Mouse (Mus musculus) gastrocnemius, adult 8-10 months (tissue): ENCODE data around the gene Polrmt. TPM values are rescaled to one million over a fixed set of nuclear protein-coding genes. Genes with fewer than 3 reads are reported as not detected.
"Not testable (repeated sequence)": the region's sequence is repeated elsewhere in the genome, so short reads cannot be mapped to it uniquely, and the experiment has no call there.

Experiments
- DNase-seq, 2 experiments: peaks; one replicate each; pipeline ENCODE4 v3.0.0; 2022; ENCODE audit warnings: low spot score in 2 of 2
- total RNA-seq, 4 experiments: library from RNA; stranded (reverse); gene quantifications; 2 replicates each; pipeline ENCODE4 v1.2.4; 2022

The Polrmt gene
- total RNA-seq, 4 experiments from 2014 or later = 34.1 to 47.2 (median 38.3) TPM

GRCm38 (mm10) chr10:79774486-79775279 is 28.3 kb upstream of the Polrmt start:
- DNase-seq = no peak

DNA sequence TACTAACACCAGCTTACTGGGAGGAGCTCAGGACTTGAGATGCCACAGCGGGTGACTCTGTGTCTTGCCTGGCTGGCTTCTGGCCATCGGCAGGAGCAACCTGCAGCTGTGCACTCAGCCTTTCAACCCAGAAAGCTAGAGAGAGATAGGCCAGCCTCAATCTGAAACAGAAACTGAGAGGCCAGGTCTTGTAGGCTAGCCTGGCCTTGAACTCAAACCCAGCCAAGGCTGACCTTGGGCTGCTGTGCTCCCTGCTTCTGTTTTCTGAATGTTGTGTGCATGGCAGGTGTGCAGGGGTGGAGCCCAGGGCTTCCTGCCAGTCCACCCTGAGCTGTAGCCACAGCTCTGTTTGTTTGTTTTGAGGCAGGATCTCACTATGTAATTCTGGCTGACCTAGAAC is 26.8 kb upstream of the Polrmt start:
- no peak for DNase-seq

DNA sequence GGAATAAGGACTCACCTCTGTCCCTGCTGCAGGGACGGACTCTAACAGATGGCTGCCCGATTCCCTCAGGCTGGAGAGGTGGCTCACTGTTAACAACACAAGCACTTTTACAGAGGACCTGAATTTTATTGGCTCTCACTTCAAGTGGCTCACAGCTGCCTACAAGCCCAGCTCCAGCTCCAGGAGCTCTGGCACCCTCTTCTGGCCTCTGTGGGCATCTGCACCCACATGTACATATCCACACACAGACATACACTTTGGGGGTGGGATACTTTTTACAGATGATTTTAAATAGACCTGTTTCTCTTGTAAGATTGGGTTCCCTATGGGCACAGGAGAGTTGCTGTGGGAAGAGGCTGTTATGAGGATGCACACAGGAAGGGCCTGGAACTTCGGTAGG is 25.9 kb upstream of the Polrmt start:
- DNase-seq = no peak

GRCm38 (mm10) chr10:79769329-79769728 is 22.9 kb upstream of the Polrmt start:
- no peak for DNase-seq

GRCm38 (mm10) chr10:79768400-79768799 is 22.0 kb upstream of the Polrmt start:
- DNase-seq = peak; percentile 51 to 53

DNA sequence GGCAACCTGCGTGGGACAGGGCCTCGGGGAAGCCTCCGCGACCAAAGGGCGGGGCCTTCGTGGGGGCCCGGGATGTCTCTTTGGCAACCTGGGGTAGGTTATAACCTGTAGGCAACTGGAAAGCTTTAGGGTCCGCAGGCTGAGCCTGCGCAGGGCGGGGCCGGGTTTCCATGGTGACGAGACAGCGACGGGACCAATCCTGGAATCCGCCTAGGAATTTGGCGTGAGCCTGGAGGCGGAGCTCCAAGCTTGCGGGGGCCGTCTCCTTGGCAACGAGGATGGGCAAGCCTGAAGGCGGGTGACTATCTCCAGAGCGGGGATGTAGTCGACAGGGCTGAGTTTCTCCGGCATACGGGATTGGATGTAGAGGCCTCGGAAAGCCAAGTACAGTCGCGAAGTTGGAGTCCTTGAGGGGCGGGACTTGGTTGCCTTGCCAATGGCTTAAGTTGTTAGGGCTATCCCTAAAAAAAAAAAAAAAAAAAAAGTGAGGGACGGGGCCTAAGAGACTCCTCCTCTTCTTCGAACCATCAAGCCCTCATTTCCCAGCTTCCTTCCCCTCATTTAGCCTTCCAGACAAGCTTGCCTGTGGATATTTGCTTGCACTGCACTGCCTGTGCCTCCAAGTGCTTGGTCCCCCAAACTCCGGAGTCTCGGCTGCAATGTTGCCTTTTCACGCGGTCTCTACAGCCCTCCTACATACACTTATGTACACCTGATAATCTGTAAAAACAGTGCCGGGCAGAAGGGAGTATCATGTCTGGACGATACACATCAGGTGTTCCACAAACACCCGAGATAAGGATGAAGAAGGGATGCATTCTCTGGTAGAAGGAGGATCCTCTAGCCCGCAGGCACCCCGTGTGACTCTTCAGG is 21.2 kb upstream of the Polrmt start:
- peak; percentile 83 to 90 for DNase-seq

DNA sequence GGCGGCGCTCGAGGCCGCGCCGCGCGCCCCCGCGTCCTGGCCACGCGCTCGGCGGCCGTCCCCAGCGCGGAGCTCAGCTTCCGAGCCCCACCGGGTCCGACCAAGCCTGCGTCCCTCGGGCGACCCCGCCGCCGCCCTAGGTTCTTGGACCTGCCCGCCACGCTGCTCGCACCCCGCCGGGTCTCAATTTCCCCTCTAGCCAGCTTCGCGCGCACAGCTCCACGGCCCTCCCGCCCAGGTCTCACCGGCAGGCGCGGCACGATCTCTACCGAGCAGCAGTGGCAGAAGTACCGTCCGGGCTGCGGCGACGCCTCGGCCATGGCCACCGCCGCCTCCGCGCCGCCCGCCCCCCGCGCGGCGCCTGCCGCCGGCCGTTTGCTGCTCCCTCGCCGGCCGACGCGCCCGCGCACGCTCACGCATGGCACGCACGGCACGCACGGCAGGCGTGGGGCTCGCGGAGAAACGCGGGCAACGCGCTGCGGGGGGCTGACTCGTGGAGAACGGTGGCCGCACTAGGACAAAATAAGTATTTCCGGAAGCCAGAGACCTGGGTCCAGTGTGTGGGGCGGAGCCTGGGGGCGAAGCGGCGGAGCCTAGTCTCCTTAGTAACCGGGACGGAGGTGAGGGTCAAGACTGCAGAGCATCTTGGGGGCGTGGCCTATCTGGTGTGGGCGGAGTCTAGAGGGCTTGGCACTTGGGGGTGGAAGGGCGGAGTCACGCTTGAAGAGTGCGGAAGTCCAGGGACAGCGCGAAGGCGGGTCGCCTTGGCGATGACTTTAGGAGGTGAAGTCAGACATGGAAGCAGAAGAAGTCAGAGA is 20.3 kb upstream of the Polrmt start, which contains the start of gene Rnf126:
TSS of gene Rnf126 (minus strand) at position 445 of the 818 bp plus-strand sequence.
- DNase-seq = peak; percentile 99

GRCm38 (mm10) chr10:79766001-79766507 is 19.7 kb upstream of the Polrmt start:
- DNase-seq = no peak

- no peak for DNase-seq
Observed at GRCm38 (mm10) chr10:79765228-79765745, 18.9 kb upstream of the Polrmt start.

GRCm38 (mm10) chr10:79764234-79764633 is 17.9 kb upstream of the Polrmt start:
- no peak for DNase-seq

GRCm38 (mm10) chr10:79762875-79763274 is 16.5 kb upstream of the Polrmt start:
- no peak for DNase-seq

- no peak for DNase-seq
Observed at GRCm38 (mm10) chr10:79760603-79761143, 14.3 kb upstream of the Polrmt start.

- not testable (repeated sequence) for DNase-seq
Observed at GRCm38 (mm10) chr10:79759675-79760074, 13.3 kb upstream of the Polrmt start.

DNA sequence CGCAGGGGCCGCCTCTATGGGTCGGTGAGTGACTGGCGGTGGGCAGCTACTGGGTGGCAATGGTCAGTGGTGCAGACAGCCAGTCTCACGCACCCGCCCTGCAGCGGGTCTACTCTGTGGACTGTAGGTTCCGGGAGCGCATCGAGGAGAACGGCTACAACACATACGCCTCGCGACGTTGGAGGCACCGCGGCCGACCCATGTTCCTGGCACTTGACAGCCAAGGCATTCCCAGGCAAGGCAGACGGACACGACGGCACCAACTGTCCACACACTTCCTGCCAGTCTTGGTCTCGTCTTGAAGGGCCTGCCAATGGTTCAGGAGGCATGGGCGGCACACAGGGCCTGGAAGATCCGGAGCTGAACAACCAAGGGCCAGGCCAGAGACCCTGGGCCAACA is 10.3 kb upstream of the Polrmt start:
- DNase-seq = no peak

- DNase-seq = no peak
Observed at GRCm38 (mm10) chr10:79755854-79756253, 9.5 kb upstream of the Polrmt start.

DNA sequence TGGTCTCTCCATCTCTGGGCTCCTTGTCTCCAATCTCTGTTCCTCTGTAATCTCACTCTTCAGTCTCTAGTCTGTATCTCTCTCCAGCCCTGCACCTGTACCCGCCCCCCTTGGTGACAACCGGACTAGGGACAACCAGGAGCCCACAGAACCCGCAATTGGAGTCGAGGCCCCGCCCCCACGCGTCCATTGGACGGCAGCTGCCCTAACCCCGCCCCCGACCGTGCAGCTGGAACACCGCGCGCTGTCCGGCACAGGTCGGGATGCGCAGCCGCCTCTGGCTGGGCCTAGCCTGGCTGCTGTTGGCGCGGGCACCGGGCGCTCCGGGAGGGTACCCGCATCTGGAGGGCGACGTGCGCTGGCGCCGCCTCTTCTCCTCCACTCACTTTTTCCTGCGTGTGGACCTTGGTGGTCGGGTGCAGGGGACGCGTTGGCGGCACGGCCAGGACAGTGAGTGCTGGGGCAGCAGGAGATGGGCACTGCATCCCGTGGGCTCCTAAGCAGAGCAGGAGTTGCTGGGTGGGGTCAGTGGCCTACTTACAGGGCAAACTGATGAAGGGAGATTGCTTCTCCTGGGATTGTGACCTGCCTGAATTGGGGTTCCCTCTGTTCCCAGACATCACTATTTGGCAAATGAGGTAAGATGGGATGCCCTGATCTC is 8.6 kb upstream of the Polrmt start, which contains the start of gene Fgf22:
TSS of gene Fgf22 (plus strand) at position 221 of the 661 bp plus-strand sequence.
- DNase-seq = peak; percentile 32 to 50

DNA sequence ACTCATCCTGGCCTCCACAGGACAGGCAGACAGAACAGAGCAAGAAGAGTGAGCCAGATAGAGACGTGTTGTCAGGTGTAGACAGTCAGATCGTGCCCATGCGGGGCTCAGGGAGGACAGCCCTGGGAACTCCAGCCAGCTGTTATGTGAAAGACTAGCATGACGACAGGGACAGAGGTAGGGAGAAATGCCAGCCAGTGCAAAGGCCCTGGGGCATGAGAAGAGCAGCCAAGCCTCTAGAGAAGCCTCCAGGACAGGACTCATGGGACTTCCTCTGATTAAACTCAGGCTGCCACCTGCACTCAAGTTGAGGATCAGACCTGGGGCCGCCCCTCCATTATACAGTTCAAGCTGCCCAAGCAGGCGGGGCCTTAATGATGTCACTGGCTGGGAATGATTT is 2.1 kb upstream of the Polrmt start:
- DNase-seq = no peak

DNA sequence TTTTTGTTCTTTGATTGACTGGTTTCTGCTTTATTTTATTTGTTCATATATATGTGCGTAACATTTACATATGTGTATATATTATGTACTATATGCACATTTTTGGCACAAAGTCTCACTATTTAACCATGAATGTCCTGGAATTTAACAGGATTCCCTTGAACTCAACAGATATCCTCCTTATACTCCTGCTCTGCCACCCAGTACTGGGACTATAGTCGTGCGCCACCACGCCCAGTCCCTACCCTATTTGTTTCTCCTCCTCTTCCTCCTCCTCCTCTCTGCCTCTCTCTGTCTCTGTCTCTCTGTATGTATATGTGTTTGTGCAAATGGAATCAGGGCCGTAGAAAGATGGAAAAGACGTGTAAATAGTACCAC is 382 bp upstream of the Polrmt start:
- no peak for DNase-seq

DNA sequence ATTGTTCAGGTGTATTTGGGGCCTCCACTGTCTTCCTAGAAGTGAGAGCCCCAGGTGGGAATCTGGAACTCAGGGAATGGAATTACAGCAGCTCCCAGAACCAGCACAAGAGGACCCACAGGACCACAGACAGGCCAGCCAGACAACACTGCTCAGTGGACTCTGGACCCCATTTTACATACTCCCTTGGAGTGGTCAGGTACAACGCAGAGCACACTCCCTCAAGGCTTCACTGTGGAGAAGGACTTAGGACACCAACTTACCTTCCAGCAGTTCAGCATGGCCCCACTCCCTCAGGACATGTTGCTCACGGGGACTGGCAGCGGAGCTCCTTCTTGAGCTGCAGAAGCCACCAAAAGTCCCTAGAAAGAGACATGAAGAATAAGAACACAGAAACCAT is 970 bp downstream of the Polrmt start:
- no peak for DNase-seq
